Mouse (Mus musculus): ENCODE data around the gene Srpk2.
"Not testable (repeated sequence)": the region's sequence is repeated elsewhere in the genome, so short reads cannot be mapped to it uniquely, and the experiment has no call there.

Srpk2 gene

GRCm38 (mm10) chr5:23561227-23561626 lies 123.2 kb downstream of the Srpk2 start:
- DNase-seq = no peak

DNA sequence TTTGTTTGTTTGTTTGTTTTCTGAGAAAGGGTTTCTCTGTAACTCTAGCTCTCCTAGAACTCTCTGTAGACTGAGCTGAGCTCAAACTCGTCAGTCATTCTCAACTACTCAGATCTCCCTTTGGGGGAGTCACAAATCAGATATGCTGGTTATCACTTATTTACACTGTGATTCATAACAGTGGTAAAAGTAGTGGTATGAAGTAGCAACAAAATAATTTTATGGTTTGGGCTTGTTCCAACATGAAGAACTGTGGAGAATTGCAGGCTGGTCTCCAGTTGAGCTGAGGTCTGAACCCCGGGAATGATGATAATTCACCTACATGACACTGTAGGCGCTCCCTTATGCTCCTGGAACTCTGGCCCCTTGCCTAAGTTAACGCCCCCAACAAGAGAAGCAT lies 124.2 kb downstream of the Srpk2 start:
- no peak for DNase-seq

- no peak for DNase-seq
Measured at GRCm38 (mm10) chr5:23556007-23556770, 128.2 kb downstream of the Srpk2 start.

- DNase-seq = not testable (repeated sequence)
Measured at GRCm38 (mm10) chr5:23553338-23553737, 131.1 kb downstream of the Srpk2 start.

DNA sequence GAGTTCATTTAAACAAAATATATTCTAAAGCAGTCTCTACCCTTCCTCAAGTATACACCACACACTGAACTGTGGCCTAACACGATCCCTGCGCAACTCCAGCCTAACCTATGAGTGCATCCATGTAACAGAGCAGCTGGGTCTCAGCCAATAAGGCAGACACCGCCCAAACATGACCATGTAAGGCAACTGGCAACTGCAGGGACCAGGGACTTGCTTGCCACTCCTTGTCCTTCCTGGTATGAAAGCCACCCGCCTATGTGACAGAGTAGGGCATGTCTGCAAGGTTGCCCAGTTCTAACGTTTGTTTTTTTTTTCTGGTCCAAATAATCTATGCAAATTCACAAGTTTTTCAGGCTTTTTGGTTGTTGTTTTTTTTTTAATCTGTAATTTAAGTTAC lies 132.7 kb downstream of the Srpk2 start:
- DNase-seq = peak in 1 of 2 experiments; percentile 28

DNA sequence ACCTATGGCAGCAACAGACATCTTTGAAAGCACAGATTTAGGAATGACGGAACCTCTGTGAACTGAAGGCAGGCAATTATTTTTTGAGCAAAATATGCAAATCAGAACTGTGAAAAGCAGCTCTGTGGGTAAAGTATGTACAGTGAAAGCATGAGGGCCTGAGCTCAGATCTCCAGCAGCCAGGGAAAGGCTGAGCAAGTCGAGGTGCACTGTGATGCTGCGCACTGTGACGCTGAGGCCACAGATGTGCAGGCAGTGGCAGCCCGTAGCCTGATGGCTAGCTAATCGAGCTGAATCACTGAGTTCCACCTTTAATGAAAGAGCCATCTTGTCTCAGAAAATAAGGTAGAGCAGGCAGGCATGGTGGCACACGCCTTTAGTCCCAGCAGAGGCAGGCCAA lies 148.7 kb downstream of the Srpk2 start:
- no peak for DNase-seq

DNA sequence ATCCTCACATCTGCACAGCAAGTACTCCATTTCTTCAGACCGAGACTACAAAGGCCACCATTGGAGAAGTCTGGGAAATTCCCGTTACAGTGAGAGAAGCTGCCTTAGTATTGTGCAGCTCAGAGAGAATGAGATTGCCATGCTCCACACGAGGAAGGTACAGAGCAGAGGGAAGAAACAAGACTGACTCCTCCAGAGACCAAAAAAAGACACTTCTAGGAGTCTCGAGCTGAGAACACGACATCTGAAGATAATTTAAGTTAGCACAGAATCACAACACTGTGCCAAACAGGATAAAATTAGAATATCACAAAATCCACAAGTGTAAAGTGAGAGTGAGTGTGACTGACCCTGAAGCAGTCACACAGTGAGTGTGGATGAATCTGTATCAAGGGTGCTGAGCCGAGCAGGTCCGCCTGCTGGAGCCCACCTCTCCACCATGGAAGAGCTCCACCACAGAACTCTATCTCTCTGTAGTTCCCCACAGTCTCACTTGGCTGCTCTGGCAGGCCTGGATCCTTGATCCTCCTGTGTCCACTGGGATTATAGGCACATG lies 152.8 kb downstream of the Srpk2 start:
- DNase-seq = no peak

- DNase-seq = no peak
Measured at GRCm38 (mm10) chr5:23531100-23531499, 153.3 kb downstream of the Srpk2 start.

GRCm38 (mm10) chr5:23524621-23525020 lies 159.8 kb downstream of the Srpk2 start:
- no peak for DNase-seq

GRCm38 (mm10) chr5:23523936-23524335 lies 160.5 kb downstream of the Srpk2 start:
- DNase-seq = no peak

- DNase-seq = no peak
Measured at GRCm38 (mm10) chr5:23521645-23522044, 162.8 kb downstream of the Srpk2 start.

- no peak for DNase-seq
Measured at GRCm38 (mm10) chr5:23519679-23520078, 164.7 kb downstream of the Srpk2 start.

DNA sequence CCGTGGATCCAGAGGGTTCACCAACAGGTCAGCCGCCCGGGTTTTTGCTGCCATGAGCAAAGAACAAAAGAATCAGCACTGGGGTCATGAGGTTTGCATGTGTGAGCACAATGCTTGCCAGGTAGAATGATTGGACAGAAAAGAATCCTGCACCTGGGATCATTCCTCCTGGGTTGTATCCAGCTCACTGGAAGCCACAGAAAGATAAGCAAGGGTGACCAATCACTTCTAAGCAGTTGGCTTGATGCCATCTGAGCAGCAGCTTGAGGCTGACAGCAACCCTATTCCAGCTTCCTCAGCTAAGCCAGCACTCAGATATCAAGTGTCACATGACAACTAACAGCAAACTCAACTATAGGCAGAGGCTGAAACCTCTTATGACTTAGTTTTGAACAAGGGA lies 165.7 kb downstream of the Srpk2 start:
- peak; percentile 33 to 61 for DNase-seq

DNA sequence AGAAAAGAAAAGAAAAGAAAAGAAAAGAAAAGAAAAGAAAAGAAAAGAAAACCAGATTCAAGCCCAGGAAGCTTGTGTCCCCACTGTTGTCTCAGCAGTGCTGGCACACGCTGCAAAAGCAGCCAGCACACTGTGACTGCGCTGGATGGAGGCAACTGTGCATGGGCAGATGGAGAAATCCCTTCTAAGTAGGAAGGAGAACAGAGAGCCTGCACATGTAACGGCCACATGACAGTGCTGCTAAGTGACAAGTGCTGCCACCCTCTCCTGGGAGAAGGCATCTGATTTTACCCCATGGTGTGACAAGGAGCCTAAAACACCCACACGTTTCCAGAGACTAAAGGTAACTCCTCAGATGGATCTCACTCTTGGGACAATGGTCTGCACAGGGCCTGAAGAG lies 166.6 kb downstream of the Srpk2 start:
- DNase-seq = peak in 1 of 2 experiments; percentile 47

DNA sequence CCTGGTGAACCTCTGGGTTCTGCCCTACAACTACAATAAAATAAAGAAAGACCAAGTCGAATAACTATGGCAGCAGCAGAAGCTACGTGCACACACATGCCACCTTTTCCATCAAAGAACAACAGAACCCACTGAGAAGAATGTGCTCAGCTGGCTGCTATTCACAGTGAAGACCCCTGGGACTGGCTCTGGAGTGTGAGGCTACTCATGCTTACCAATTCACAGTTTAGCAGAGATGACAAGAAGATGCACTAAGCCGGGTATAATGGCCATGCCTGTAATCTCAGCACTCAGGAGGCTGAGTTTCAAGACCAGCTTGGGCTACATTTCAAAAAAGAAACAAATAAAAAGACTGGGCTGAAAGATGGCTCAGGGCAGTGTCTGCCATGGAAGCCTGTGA lies 167.5 kb downstream of the Srpk2 start:
- DNase-seq = no peak

DNA sequence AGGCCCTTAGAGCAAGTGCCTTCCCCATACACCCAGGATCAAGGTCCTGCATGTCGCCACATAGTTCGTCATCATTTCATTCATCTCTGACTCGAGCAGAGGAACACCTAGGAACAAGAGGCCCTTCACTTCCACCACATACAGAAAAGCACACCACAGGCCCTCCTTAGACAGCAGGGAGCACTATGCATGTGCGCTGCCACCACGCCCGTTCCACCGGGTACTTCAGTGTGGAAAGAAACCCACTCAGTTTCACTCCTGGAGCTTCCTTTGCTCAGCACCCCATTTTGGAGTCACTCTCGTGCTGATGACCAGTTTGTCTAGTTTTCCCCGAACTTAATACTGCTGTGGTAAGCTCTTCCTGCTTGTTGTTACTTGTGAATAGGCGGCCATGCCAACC lies 169.4 kb downstream of the Srpk2 start:
- DNase-seq = no peak

GRCm38 (mm10) chr5:23513468-23513867 lies 170.9 kb downstream of the Srpk2 start:
- no peak for DNase-seq

- DNase-seq = no peak
Measured at GRCm38 (mm10) chr5:23512556-23512955, 171.9 kb downstream of the Srpk2 start.

DNA sequence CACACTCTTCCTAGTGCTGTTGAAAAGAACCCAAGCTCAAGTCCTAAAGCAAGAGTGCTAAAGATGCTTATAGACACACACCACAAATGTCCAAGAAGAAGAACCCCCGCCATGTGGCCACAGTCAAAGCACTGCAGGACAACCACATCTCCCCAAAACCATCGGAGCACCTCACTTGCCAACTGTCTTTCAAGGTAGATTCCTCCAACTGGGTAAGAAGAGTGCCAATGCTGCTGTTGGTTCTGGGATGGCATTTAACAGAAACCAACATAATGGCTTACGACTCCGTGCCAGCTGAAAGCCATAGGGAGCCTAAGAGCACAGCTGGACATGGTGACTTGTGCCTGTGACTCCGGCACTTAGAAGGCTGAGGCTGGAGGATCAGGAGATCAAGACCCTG lies 173.0 kb downstream of the Srpk2 start:
- no peak for DNase-seq

DNA sequence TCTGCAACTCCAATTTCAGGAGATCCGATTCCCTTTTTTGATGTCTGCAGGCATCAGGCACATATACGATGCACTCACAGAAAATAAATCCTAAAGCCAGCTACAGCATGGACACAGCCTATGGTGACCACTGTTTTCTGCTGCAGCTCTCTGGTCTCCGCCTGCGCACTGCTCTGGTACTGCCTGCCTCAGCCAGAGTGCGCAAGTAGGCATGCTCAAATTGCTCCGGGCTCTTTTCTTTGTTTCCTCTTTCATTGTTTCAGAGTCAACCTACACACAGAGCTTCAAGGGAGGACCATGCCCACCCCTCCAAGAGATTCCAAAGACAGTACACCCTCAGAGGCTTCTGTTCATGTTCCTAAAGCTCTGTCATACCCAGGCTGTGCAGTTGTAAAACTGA lies 175.8 kb downstream of the Srpk2 start:
- DNase-seq = no peak

GRCm38 (mm10) chr5:23507210-23507609 lies 177.2 kb downstream of the Srpk2 start:
- no peak for DNase-seq

GRCm38 (mm10) chr5:23505578-23505977 lies 178.8 kb downstream of the Srpk2 start:
- DNase-seq = no peak

DNA sequence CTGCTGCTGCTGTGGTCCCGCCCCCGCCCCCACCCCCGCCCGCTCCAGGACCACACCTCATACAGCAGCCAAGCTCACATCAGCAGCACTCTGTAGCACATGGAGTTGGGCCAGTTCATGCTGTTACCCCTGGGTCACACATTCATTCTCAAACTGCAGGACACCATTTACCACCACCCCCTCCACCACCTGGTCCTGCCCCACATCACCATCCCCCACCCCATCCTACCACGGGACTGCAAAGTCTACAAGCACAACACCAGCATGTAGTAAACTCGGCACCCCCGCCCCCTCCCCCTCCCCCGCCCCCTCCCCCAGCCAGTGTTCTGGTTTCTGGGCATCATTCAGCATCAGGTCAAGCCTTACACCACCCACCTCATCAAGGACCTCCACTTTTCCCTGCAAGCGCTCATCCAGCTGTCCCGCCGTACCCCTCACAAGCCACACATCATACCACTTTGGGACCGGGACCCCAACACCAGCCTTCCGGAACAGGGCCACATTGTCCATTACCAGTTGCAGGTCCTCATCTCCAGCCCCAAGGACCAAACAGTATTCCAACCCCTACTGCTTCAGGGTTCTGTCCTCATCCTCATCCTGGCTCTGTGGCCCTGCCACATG lies 182.0 kb downstream of the Srpk2 start:
- peak; percentile 27 to 35 for DNase-seq

DNA sequence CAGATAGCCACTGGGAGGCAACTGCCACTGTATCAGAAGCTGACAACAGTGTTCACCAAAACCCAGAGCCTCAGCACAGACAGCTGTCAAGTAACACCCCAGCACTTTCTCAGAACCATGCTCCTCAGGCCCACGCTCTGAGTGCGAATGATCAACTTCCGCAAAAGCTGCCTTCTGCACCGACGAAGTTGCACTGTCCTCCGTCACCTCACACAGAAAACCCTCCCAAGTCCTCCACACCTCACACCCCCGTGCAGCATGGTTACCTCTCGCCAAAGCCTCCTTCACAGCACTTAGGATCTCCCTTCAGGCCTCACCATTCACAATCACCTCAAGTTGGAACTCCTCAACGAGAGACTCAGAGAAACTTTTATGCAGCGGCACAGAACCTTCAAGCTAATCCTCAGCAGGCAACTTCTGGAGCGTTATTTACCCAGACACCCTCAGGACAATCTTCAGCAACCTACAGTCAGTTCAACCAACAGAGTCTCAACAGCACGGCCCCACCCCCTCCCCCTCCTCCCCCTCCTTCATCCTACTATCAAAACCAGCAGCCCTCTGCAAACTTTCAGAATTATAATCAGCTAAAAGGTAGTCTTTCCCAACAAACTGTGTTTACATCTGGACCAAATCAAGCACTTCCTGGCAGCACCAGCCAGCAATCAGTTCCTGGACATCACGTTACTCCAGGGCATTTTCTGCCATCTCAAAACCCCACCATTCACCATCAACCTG lies 182.7 kb downstream of the Srpk2 start:
- DNase-seq = no peak

Data from cerebellum, postnatal 25 days (tissue).